Mouse (Mus musculus): ENCODE data around the gene Neu3.
"Not testable (repeated sequence)": the region's sequence is repeated elsewhere in the genome, so short reads cannot be mapped to it uniquely, and the experiment has no call there.

Neu3 gene

GRCm38 (mm10) chr7:99833846-99834222, 5.6 kb upstream of the Neu3 start:
- no peak for DNase-seq (ENCODE audit: low spot score)

GRCm38 (mm10) chr7:99833115-99833845, 5.1 kb upstream of the Neu3 start:
- no peak for DNase-seq (ENCODE audit: low spot score)

- DNase-seq (ENCODE audit: low spot score): no peak
Observed at GRCm38 (mm10) chr7:99826096-99826495, 2.1 kb downstream of the Neu3 start.

GRCm38 (mm10) chr7:99825511-99825910, 2.7 kb downstream of the Neu3 start:
- DNase-seq (ENCODE audit: low spot score): no peak

- DNase-seq (ENCODE audit: low spot score): peak; percentile 48
Observed at GRCm38 (mm10) chr7:99824649-99825483, 3.4 kb downstream of the Neu3 start.

- no peak for DNase-seq (ENCODE audit: low spot score)
Observed at GRCm38 (mm10) chr7:99823045-99823663, 5.1 kb downstream of the Neu3 start.

- peak; percentile 40 for DNase-seq (ENCODE audit: low spot score)
Observed at GRCm38 (mm10) chr7:99822426-99822825, 5.8 kb downstream of the Neu3 start.

GRCm38 (mm10) chr7:99821953-99822352, 6.3 kb downstream of the Neu3 start:
- DNase-seq (ENCODE audit: low spot score): no peak

GRCm38 (mm10) chr7:99818181-99818725, 10.0 kb downstream of the Neu3 start:
- DNase-seq (ENCODE audit: low spot score): not testable (repeated sequence)

GRCm38 (mm10) chr7:99813394-99813793, 14.8 kb downstream of the Neu3 start:
- DNase-seq (ENCODE audit: low spot score): no peak

- no peak for DNase-seq (ENCODE audit: low spot score)
Observed at GRCm38 (mm10) chr7:99811661-99812060, 16.6 kb downstream of the Neu3 start.

- no peak for DNase-seq (ENCODE audit: low spot score)
Observed at GRCm38 (mm10) chr7:99810814-99811213, 17.4 kb downstream of the Neu3 start.

GRCm38 (mm10) chr7:99807043-99807442, 21.2 kb downstream of the Neu3 start:
- not testable (repeated sequence) for DNase-seq (ENCODE audit: low spot score)

GRCm38 (mm10) chr7:99805340-99805739, 22.9 kb downstream of the Neu3 start:
- DNase-seq (ENCODE audit: low spot score): no peak

- not testable (repeated sequence) for DNase-seq (ENCODE audit: low spot score)
Observed at GRCm38 (mm10) chr7:99804033-99804432, 24.2 kb downstream of the Neu3 start.

GRCm38 (mm10) chr7:99803535-99803934, 24.7 kb downstream of the Neu3 start:
- no peak for DNase-seq (ENCODE audit: low spot score)

- DNase-seq (ENCODE audit: low spot score): peak; percentile 17
Observed at GRCm38 (mm10) chr7:99799118-99799517, 29.1 kb downstream of the Neu3 start.

- DNase-seq (ENCODE audit: low spot score): peak; percentile 25
Observed at GRCm38 (mm10) chr7:99797911-99798647, 30.1 kb downstream of the Neu3 start.

GRCm38 (mm10) chr7:99797261-99797660, 31.0 kb downstream of the Neu3 start:
- no peak for DNase-seq (ENCODE audit: low spot score)

- no peak for DNase-seq (ENCODE audit: low spot score)
Observed at GRCm38 (mm10) chr7:99796471-99796870, 31.7 kb downstream of the Neu3 start.

- no peak for DNase-seq (ENCODE audit: low spot score)
Observed at GRCm38 (mm10) chr7:99795192-99795981, 32.8 kb downstream of the Neu3 start.

Measured in spleen, adult 12 weeks (tissue).